Mouse (Mus musculus): ENCODE results near the gene Gm20517. TPM values are rescaled to one million over a fixed set of nuclear protein-coding genes. Genes with fewer than 3 reads are reported as not detected.

Gene Gm20517
- total RNA-seq, 2 experiments from 2014 or later, result 1.2 to 1.9 TPM

GRCm38 (mm10) chr17:47694503-47695336 is 83.3 kb downstream of the Gm20517 start, which contains the start of gene Prickle4:
Gene Prickle4 (minus strand): TSS chr17:47694736.
- DNase-seq, result peak; percentile 98
- intact Hi-C loops (cut with DNase I; ENCODE audit: low total_unique reads), result loop anchor here (5.0 kb wide), 1 partner anchor 77 kb away; no protein-coding TSS in a partner anchor

GRCm38 (mm10) chr17:47695337-47695710 is 83.9 kb downstream of the Gm20517 start:
- no peak for DNase-seq
- intact Hi-C loops (cut with DNase I; ENCODE audit: low total_unique reads), result no loop called here

GRCm38 (mm10) chr17:47698156-47698555 is 86.8 kb downstream of the Gm20517 start:
- intact Hi-C loops (cut with DNase I; ENCODE audit: low total_unique reads), result no loop called here

GRCm38 (mm10) chr17:47699055-47699454 is 87.7 kb downstream of the Gm20517 start:
- intact Hi-C loops (cut with DNase I; ENCODE audit: low total_unique reads), result no loop called here
- DNase-seq, result no peak

More at GRCm38 (mm10) chr17:47698156-47698555, 86.8 kb downstream of the Gm20517 start:
- DNase-seq, result no peak

GRCm38 (mm10) chr17:47701793-47702192 is 90.4 kb downstream of the Gm20517 start:
- intact Hi-C loops (cut with DNase I; ENCODE audit: low total_unique reads), result no loop called here
- DNase-seq, result no peak

DNA sequence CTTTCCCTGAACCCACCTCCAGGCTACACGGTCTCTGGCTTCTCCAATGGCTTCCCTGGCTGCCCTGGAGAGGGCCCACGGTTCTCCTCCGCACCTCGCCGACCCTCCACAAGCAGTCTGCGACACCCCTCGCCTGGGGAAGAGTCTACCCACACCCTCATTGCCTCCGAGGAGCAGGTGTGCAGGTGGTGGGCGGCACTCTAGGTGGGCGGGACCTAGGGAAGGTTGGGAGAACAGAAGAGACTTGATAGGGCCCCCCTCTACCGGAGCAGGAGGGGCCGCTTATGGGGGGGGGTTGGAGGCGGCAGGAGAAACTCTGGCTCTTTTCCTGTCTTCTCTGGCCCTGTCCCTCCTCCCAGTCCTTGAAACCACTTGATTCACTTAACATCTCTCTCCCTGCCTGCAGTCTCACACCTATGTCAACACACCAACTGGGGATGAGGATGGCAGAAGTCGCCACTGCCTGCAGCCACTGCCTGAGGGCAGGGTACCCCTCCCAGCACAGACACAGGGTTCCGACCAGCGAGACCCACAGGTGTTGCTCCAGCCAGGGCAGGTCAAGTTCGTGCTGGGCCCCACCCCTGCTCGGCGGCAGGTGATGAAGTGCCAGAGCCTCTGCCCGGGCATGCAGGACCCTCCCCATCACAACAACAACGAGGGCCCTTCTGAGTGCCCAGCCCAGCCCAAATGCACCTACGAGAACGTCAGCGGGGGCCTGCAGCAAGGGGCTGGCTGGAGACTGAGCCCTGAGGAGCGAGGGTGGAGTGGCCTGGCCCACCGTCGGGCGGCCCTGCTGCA is 91.4 kb downstream of the Gm20517 start:
- intact Hi-C loops (cut with DNase I; ENCODE audit: low total_unique reads), result no loop called here
- no peak for DNase-seq

DNA sequence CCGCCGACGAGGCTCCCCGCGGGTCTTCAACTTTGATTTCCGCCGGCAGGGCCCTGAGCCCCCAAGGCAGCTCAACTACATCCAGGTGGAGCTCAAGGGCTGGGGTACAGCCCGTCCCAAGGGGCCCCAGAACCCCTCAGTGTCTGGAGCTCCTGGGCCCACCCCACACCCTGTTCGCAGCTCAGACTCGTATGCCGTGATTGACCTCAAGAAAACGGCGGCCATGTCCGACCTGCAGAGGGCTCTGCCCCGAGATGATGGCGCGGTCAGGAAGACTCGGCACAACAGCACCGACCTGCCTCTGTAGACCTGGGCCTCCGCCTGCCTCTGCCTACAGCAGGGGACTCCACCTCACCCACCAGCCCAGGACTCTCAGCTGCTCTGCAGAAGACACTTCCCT is 92.2 kb downstream of the Gm20517 start:
- no peak for DNase-seq

GRCm38 (mm10) chr17:47704692-47705091 is 93.3 kb downstream of the Gm20517 start:
- DNase-seq, result no peak
- intact Hi-C loops (cut with DNase I; ENCODE audit: low total_unique reads), result no loop called here

More for the DNA sequence above, 92.2 kb downstream of the Gm20517 start:
- intact Hi-C loops (cut with DNase I; ENCODE audit: low total_unique reads), result no loop called here

DNA sequence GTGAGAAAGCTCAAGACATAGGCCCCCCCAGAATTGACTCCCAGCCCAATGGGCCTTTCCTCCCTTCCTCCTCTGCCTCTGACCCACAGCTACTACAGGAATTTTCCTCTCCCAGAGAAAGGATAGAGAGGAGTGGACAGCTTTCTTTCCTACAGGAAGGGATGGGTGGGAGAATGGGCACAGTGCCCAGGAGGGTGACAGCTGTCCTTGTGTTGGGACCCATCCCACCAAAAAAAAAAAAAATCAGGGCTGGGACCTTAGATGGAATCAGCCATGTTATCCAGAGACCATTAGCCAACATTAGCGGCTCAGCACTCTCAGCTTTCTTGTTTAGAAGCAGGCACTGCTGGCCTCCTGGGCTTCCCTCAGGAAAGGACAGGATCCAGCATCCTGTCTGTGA is 94.8 kb downstream of the Gm20517 start:
- DNase-seq, result no peak
- intact Hi-C loops (cut with DNase I; ENCODE audit: low total_unique reads), result no loop called here

DNA sequence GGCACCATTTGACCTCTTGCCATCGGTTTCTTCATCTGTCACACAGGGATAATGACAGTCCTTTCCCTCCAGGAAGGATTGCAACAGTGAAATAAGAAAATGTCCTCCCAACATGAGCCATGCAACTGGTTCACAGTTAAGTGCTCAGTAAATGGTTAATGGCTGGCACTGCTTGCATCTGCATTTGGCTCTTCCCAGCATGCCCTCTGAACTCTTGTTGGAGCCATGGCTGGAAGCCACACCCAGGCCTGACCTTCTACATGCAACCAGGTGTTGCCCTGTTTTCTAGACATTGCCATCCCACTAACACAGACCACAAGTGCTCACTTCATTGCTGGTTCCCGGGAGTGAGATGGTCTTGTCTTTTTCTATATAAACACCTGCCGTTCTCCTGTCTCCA is 96.6 kb downstream of the Gm20517 start:
- no peak for DNase-seq
- intact Hi-C loops (cut with DNase I; ENCODE audit: low total_unique reads), result no loop called here

DNA sequence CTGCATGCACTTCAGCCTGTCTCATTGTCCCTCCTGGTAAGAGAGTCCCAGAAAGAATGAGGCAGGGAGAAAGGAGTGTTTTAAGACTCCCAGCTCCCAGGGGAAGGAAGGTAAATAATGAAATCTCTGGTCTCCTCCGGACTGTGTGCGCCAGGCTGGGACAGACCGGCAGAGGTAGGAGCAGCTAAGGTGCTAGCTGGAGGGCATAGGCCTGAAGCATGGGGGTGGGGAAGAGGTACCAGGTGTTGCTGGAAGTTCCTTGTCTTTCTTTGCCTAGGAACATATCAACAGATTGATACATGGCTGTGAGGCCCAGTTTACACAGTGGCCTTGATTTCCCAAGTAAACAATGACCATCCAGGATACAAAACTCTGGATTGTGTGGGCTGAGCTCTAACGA is 97.6 kb downstream of the Gm20517 start:
- no peak for DNase-seq
- intact Hi-C loops (cut with DNase I; ENCODE audit: low total_unique reads), result no loop called here

- DNase-seq, result no peak
- intact Hi-C loops (cut with DNase I; ENCODE audit: low total_unique reads), result no loop called here
These were observed 98.6 kb downstream of the Gm20517 start for GRCm38 (mm10) chr17:47710036-47710435.

DNA sequence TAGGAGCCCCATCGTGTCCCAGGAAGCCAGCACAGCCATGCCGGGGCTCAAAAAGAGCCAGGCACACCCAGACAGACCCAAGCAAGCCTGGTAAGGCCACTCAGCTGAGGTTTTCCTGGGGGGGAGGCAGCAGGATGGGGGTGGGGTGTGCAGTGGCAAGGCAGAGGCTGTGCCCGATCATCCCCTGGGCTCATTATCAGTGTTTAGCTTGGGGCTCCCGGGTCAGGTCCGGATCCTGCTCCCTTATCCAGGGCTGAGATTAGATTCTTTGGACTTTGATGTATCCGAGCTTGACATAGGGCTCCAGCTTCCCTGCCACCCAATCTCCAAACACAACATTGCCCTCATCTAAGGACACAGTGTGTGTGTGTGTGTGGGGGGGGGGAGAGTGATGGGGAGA is 100.5 kb downstream of the Gm20517 start:
- intact Hi-C loops (cut with DNase I; ENCODE audit: low total_unique reads), result no loop called here
- no peak for DNase-seq

DNA sequence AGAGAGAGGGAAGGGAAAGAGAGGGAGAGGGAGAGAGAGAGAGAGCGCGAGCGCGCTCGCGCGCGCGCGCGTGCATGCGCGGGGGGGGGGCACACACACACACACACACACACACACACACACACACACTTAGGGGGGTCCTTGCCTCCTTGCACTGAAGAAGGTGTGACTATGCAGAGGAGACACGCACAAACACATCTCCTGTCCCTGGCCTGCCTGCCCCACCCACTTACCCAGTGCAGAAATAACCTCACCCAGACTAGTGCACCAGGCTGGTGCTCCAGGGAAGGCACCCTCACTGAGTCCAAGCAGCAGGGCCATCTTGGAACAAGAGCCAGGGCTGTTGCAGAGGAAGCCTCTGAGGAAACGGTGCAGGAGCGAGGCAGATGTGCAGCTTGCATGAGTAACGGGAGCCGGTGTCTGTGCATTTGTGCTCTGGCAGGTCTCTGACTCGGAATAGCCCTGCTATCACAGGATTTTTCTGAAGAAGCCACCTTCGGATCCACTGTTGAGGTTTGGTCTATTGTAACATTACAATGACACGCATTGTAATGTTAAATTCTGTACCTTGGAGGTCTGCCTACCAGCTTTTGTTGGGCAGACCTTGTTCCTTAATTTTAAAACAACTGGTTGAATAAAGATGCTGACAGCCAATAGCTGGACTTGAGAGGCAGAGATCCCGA is 101.6 kb downstream of the Gm20517 start:
- intact Hi-C loops (cut with DNase I; ENCODE audit: low total_unique reads), result no loop called here
- DNase-seq, result no peak

DNA sequence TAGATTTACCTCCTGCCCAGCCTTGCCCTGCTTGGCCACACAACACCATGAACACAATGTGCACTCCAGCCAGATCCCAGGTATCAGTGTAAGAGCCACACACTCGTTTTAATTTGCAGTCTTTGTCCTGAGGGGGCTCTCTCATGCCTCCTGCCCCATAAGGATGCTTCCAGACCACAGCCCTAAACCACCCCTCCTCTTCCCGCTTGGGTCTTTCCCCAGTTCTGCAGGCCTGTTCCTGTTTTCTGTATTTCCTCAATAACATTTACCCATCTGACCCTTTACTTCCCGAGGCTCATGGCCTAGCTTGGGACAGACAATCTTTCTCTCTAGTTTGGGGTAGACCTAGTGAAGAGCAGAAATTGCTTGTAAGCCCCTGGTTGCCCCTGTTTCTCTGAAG is 103.6 kb downstream of the Gm20517 start:
- DNase-seq, result no peak
- intact Hi-C loops (cut with DNase I; ENCODE audit: low total_unique reads), result no loop called here

GRCm38 (mm10) chr17:47721183-47721582 is 109.8 kb downstream of the Gm20517 start:
- DNase-seq, result no peak
- intact Hi-C loops (cut with DNase I; ENCODE audit: low total_unique reads), result no loop called here

DNA sequence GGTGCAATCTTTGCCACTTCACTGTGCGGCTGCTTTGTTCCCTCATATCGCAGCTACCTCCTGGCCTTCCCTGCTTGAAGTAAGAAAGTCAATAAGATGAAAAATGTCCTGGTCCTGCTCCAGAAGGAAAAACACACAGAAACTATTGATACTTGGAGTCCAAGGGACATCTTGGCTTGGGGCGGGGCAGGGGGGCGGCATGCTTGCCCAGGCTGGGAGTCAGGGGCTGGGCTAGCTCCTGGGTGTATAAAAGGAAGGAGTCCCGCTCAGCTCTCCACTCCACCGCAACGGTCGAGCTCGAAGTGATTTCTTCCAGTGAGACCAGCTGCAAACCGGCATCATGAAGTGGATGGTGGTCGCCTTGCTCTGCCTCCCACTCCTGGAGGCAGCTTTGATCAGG is 115.2 kb downstream of the Gm20517 start, which contains the start of gene Pgc:
TSS of gene Pgc (plus strand) at position 277 of the 400 bp plus-strand sequence.
- DNase-seq, result no peak
- intact Hi-C loops (cut with DNase I; ENCODE audit: low total_unique reads), result no loop called here

GRCm38 (mm10) chr17:47730633-47731575 is 119.5 kb downstream of the Gm20517 start:
- intact Hi-C loops (cut with DNase I; ENCODE audit: low total_unique reads), result no loop called here
- DNase-seq, result no peak
